Mouse (Mus musculus) layer of hippocampus, postnatal 14 days (tissue): ENCODE measurements around the gene Sap30l. TPM values are rescaled to one million over a fixed set of nuclear protein-coding genes. Genes with fewer than 3 reads are reported as not detected.

Source experiments
- total RNA-seq, 2 experiments: library from RNA; stranded (reverse); gene quantifications; 2 replicates each; pipeline ENCODE4 v1.2.3; 2021

Sap30l gene
- total RNA-seq, 2 experiments from 2014 or later = 52.0 to 56.2 TPM

Other genes starting within 250 kb of the Sap30l start
- gene Galnt10, start 156.2 kb upstream of the Sap30l start, total RNA-seq = 1 to 10 TPM; 9.4 to 9.9 TPM
- not detected for gene Hand1, start 31.2 kb downstream of the Sap30l start, total RNA-seq
- gene Larp1, start 207.4 kb downstream of the Sap30l start, total RNA-seq = 10 to 100 TPM; 86.6 to 93.6 TPM